Comparison of ENCODE assay signal across 9 mouse cellular contexts in the genomic region with DNA sequence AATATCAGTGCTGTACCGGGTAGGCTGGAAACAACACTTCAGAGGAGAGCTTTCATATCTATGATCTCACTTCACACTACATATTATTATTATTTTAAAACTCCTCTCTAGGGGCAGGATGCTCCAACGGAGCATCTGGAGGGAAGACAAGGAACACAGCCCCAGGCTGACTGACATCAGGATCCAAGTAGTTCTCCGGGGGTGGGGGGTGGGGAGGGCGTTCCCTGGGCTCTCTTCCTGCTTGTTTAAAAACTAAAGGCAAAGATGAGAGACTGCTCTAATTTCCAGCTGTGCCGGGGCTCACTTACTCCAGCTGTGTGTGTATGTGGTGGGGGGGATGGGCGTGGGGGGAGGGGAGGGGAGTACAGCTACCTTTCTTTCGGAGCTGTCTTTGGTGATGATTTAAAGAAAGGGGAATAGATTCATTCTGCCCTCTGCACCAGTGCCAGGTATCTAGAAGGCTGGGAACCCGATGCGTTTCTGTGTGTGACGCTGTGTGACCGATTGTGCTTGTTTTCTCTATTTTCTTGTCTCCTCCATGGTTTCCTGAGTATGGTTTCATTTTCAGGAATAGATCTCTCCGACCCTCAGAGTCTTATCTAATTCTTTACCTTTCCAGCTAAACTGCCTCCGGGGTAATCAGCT. TPM values are rescaled to one million over a fixed set of nuclear protein-coding genes. Genes with fewer than 3 reads are reported as not detected.
A peak's percentile ranks its signal among the peaks of the same experiment; 100 is the strongest.
DNase-seq lines count a peak whose midpoint lies in the region; ATAC-seq and TF ChIP-seq lines count a peak whose summit lies in the region.
"Had no signal": no experiment of that assay in that cellular context is flagged by ENCODE, and none has a peak within 500 bp of the region (broad histone marks: within the 10 kb centered on the region; RNA-seq: fewer than 3 reads in every experiment).

No protein-coding gene starts in this region.

- H3K27ac ChIP-seq in heart, adult 2 months, result peak overlapping the region; percentile 48
- peak overlapping the region; percentile 62; the same call in 1 of the 2 replicates for H3K27ac ChIP-seq in hindbrain, embryonic 13.5 days

- TF ChIP-seq EP300 in heart, adult 2 months (IDR thresholded peaks at IDR 0.05; ENCODE audit: insufficient read depth, low read depth, low read length), result no peak

- peak in 1 of 2 experiments; percentile 17 for DNase-seq in heart, adult 2 months
- no peak for DNase-seq in heart, postnatal 25 days (ENCODE audit: low spot score)
- DNase-seq in embryo, embryonic 9.5 days (ENCODE audit: extremely low spot score), result peak; percentile 18
- no peak for DNase-seq in layer of hippocampus, adult 11-12 months (ENCODE audit: low spot score)
- no peak for DNase-seq in frontal cortex, adult 2 months (ENCODE audit: extremely low spot score in 1 of 2, low spot score in 1 of 2)
- DNase-seq in left cerebral cortex, postnatal 36 days (ENCODE audit: low spot score in 2 of 2), result no peak

- H3K36me3 ChIP-seq in heart, adult 2 months (ENCODE audit: control insufficient read depth, insufficient read depth, low read length), result no peaks in the 10 kb centered on the region
- no peaks in the 10 kb centered on the region for H3K36me3 ChIP-seq in hindbrain, embryonic 13.5 days

- no peaks in the 10 kb centered on the region for H3K79me2 ChIP-seq in heart, adult 2 months (replicated peaks; ENCODE audit: control insufficient read depth, insufficient read depth, low read length)

- peak overlapping the region; percentile 22; the same call in 1 of the 2 replicates for H3K9ac ChIP-seq in heart, adult 2 months (ENCODE audit: low read depth, low read length)
- peak overlapping the region; percentile 56 for H3K9ac ChIP-seq in hindbrain, embryonic 13.5 days

- H3K4me3 ChIP-seq in heart, adult 2 months, result peak overlapping the region; percentile 38
- H3K4me3 ChIP-seq in hindbrain, embryonic 13.5 days, result 0 out of 2 replicates have a peak overlapping the region, but pooled peaks have one; percentile 11

- no peaks in the 10 kb centered on the region for H3K27me3 ChIP-seq in heart, adult 2 months (ENCODE audit: control insufficient read depth, insufficient read depth, low read length)
- H3K27me3 ChIP-seq in hindbrain, embryonic 13.5 days, result no peaks in the 10 kb centered on the region

- TF ChIP-seq CTCF in heart, adult 2 months (IDR thresholded peaks at IDR 0.05), result no peak

- 5% methylated on average over 13 of the region's 13 CpGs for WGBS in heart, adult 2 months
- 3% methylated on average over 13 of the region's 13 CpGs for WGBS in hindbrain, embryonic 13.5 days

- peak overlapping the region; percentile 47 for H3K4me2 ChIP-seq in hindbrain, embryonic 13.5 days

- peaks cover 6% of the 10 kb centered on the region for H3K4me1 ChIP-seq in heart, adult 2 months (ENCODE audit: control insufficient read depth, insufficient read depth, low read length)
- H3K4me1 ChIP-seq in hindbrain, embryonic 13.5 days (replicated peaks), result peaks cover 19% of the 10 kb centered on the region

- ATAC-seq in hindbrain, embryonic 13.5 days (ENCODE audit: low FRiP score), result no peak
- ATAC-seq in megakaryocyte-erythroid progenitor cell, adult 5-6 weeks (replicated peaks; ENCODE audit: low FRiP score, low TSS enrichment, poor library complexity, severe bottlenecking), result 0 out of 2 replicates have a peak, but pooled peaks have one; percentile 9

- no peaks in the 10 kb centered on the region for H3K9me3 ChIP-seq in hindbrain, embryonic 13.5 days

- no peak for TF ChIP-seq POLR2A in heart, adult 2 months (IDR thresholded peaks at IDR 0.05; ENCODE audit: insufficient read depth, low read depth, low read length)

- intact Hi-C loops in heart, adult 2 months (cut with DNase I), result loop anchor here (2.0 to 10.0 kb wide), 3 partner anchors 85 to 393 kb away; a partner anchor contains a TSS
- intact Hi-C loops in heart, postnatal 25 days (cut with DNase I), result loop anchor here (5.0 kb wide), 3 partner anchors 36 to 186 kb away; a partner anchor contains a TSS
- intact Hi-C loops in left cerebral cortex, postnatal 36 days (cut with DNase I), result loop anchor here (5.0 to 10.0 kb wide), 2 partner anchors 76 to 163 kb away; a partner anchor contains a TSS

RNA-seq across cellular contexts. Expression of a gene that starts 5.8 kb away (rescaled TPM):
- not detected for total RNA-seq in heart, adult 2 months (2021)
- polyA plus RNA-seq in heart, adult 2 months (2012; rRNA removed), result not detected in 2 replicates
- not detected for total RNA-seq in heart, postnatal 25 days (2021)
- 0.12 TPM in 1 of 2 replicates, not detected in the other for polyA plus RNA-seq in hindbrain, embryonic 13.5 days (2015; fragmentation: Nextera tagmentation; extraction: Ambion mirVana)
- total RNA-seq in megakaryocyte-erythroid progenitor cell, adult 5-6 weeks (2014; fragmentation: Nextera tagmentation), result not detected in 2 replicates
- not detected in 2 replicates for total RNA-seq in megakaryocyte-erythroid progenitor cell, adult 5-6 weeks (2017)
- polyA plus RNA-seq in frontal cortex, adult 2 months (2012; rRNA removed), result 0.40 and 0.53 TPM in 2 replicates
- under 1 TPM; 0.10 to 0.29 TPM for total RNA-seq in left cerebral cortex, postnatal 36 days (2021)
- total RNA-seq: left cerebral cortex, postnatal 10 days had no signal

RNA-seq across cellular contexts. Expression of a gene that starts 34.6 kb away (rescaled TPM):
- 10 to 100 TPM; 13.7 to 17.3 TPM for total RNA-seq in heart, adult 2 months (2021)
- polyA plus RNA-seq in heart, adult 2 months (2012; rRNA removed), result 4.5 and 9.3 TPM in 2 replicates
- 10 to 100 TPM; 17.2 to 18.2 TPM for total RNA-seq in heart, postnatal 25 days (2021)
- 13.3 and 13.4 TPM in 2 replicates for polyA plus RNA-seq in hindbrain, embryonic 13.5 days (2015; fragmentation: Nextera tagmentation; extraction: Ambion mirVana)
- total RNA-seq in megakaryocyte-erythroid progenitor cell, adult 5-6 weeks (2014; fragmentation: Nextera tagmentation), result 33.1 and 50.1 TPM in 2 replicates
- total RNA-seq in megakaryocyte-erythroid progenitor cell, adult 5-6 weeks (2017), result 41.3 and 61.0 TPM in 2 replicates
- polyA plus RNA-seq in frontal cortex, adult 2 months (2012; rRNA removed), result 33.8 and 38.5 TPM in 2 replicates
- total RNA-seq in left cerebral cortex, postnatal 36 days (2021), result 10 to 100 TPM; 54.4 to 72.2 TPM
